Mouse (Mus musculus) cortical plate, adult 2 months (tissue): ENCODE measurements around the gene Lypd5.

Experiments used
- CTCF ChIP-seq: fragments of 200-500 bp; IDR thresholded peaks from 2 replicates; pipeline ENCODE4 v1.5.1; 2011; ENCODE audit warnings: mild to moderate bottlenecking, control low read depth, low read length; ENCODE audit not compliant: insufficient read depth; ENCODE audit errors: extremely low read depth
- POLR2A ChIP-seq: fragments of 200-500 bp; IDR thresholded peaks from 2 replicates; pipeline ENCODE4 v1.6.1; 2011; ENCODE audit warnings: mild to moderate bottlenecking, low read length, control low read depth; ENCODE audit not compliant: insufficient read depth; ENCODE audit errors: extremely low read depth

DNA sequence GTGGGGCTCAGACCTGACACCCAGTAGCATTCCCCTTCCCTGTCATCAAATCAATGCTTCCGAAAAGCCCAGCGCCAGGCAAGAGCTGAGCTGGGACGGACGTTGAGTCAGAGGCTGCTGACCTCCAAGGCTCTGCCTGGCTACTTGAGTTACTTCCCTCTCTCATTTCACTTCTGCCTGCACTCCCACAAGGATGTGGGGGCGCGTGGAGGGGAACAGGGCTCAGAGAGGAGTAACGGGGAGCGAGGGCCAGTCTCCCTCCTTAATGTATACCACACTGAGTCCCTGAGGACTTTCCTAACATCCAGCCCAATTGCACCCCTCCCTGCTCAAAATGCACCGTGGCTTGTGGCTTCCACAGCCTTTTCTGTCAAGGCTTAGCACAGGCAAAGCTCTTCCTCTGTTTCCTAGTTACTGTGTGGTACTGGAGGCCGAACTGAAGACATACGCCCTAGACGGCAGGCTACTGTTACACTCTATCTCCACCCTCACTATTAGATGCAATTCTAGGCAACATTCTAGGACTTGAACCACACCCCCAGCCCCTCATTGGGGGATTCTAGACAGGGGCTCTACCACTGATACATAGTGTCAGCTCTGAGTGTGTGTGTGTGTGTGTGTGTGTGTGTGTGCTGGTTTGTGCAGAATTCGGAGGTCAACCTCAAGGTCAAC is 40.7 kb downstream of the Lypd5 start:
- TF ChIP-seq CTCF, result no peak
- TF ChIP-seq POLR2A, result no peak
